Mouse (Mus musculus) adrenal gland, adult 2 months (tissue): ENCODE data around the gene Dennd1a. TPM values are rescaled to one million over a fixed set of nuclear protein-coding genes. Genes with fewer than 3 reads are reported as not detected.
A peak's percentile ranks its signal among the peaks of the same experiment; 100 is the strongest.

ENCODE experiments used
- DNase-seq: peaks from one replicate; pipeline ENCODE4 v3.0.0; 2021
- polyA plus RNA-seq: library from polyadenylated mRNA; depleted of rRNA; stranded (reverse); fragments of >200 nt; gene quantifications from 2 replicates; pipeline ENCODE4 v1.2.3, GENCODE M21; 2012
- total RNA-seq, 2 experiments: library from RNA; stranded (reverse); gene quantifications; 2 replicates each; pipeline ENCODE4 v1.2.3; 2021

Dennd1a gene
- total and polyA plus RNA-seq, 3 experiments: 23.6 to 29.8 (median 26.4) TPM

DNA sequence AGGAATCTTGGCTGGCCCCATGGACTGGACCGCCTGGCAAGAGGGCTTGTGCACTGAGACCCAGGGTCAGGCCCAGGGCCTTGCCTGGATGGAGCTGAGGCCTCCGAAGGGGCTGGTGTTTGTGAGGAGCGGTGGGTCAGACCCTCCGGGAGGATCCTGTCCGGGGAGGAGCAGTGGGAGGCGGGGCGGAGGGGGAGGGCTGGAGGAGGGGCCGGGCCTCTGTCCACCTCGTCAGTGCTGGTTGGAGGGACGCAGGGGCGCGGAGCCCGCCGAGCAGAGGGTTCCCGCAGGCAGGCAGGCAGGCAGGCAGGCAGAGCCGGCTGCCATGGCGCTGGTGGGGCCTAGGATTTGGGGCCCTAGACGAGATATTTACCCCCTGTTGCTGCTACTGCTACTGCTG lies 511.2 kb downstream of the Dennd1a start, which contains the start of gene Crb2:
TSS of gene Crb2 (plus strand) at position 234 of the 400 bp plus-strand sequence.
- no peak for DNase-seq

DNA sequence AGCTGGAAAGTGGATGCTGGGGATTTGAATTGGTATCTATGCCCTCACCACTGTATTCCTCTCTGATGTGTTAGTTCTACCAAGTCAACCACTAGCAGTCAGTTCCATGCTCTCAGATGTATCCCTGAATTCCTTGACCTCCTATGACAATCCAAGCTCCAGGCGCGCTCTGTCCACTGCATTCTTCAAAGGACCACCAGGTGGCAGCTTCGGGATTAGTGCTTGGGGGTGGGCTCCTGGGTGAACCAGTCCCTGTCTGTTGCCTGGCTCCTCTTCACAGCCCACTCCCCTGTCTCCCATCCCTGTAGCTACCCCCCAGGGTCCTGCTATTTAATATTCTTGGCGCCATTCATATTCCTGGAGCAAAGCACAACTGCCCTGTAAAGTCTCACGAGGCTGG lies 512.6 kb downstream of the Dennd1a start:
- no peak for DNase-seq

DNA sequence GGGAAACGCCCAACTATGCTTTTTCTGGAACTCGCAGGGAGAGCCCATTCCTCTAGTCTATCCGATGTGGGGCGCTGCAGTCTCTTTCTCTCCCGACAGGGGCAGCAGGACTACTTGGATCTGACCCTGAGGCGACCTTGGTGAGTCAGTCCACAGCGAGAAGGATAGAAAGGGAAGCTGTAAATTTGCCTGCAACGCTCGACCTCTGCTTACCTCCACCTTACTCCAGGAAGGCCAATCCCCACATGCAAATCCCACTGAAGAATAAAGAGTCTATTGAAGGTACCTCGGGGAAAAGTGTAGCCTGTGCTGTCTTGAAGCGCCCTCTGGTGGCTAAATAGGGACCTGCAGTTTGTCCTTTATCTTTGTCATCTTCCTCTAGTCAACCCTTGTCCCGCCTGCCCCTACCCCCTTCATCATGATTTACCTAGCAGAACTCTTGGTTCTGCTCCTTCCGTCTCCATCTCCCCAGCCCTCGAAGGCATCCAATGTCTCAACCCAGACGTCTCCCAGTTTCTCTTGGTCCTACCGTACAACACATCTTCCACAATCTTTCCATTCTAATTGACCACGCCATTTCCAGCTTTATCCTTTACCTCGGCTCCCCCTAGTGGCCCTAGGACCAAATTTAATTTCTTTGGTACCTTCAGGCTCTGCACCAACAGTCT lies 515.4 kb downstream of the Dennd1a start:
- DNase-seq: peak; percentile 86

DNA sequence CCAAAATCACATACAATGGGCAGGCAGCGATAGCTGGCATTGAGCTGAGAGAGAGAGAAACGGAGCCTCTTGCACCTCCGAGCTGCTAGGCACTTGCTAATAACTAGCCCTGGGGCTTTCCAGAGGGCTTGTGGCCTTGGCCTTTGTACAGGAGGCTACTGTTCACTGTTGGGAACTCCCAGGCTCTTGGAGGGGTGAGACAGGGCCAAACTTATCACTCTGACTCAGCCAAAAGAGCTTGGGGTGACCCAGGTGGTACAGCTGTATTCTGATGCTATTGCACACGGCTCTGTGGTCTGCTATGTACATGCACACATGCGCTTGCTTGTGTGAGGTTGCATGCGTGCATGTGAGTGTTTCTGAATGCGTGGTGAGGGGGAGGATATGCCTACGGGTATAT lies 517.4 kb downstream of the Dennd1a start:
- peak; percentile 57 for DNase-seq

DNA sequence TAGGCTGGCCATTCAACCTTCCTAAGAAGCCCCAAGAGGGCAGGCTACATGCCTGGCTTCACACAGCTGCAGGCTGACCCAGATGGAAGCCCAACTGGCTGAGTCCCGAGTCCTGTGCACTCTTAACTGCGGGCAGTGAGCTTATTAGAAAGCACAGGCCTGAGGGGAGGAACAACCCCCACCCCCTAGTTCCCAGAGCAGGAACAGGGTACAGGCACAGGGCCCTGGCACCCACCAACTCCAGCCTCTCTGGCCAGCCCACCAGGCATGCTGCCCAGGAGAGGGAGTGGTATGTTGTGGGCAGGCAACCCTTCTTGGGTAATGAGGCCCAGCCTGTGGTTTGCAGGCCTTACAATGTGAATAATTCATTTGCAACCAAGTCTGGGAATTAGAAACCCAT lies 518.3 kb downstream of the Dennd1a start:
- peak; percentile 62 for DNase-seq

DNA sequence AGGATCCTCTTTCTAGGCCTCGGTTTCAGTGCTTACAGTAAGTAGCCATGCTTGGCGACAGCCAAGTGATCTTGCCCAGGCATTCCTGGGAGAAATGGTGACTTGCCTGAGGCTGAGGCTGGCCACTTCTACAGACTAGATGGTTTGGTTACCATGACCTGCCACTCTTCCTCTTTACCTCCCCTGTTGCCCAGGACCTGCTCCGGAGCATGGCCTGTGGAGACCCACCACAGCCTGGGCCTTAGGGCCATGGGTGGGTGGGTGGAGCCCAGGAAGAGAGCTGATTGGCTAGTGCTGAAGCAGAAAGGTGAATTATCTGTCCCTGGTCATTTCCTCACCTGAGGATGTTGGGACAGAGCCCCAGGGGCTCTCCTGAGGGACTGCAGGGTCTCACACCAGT lies 519.5 kb downstream of the Dennd1a start:
- DNase-seq: no peak

DNA sequence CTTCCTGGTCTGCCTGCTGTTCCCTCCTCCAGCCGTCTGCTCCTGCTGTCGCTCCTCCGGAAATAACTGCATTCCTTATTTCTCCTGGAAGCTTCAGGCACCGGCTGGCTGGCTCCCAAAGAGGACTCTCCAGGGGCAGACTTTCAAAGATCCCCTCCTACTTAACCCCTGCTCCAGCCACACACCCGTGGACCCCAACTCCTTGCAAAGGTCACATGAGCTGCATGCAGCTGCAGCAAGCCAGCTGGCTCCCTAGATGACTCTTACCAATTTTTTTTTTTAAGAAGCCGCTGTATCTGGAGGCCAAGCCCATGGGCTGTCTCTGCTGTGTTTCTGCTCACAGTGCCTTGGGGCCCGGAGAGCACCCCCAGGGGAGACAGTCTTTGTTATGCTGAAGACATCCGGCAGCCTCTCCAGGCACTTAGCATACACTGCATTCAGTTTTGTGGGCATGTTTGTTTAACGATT lies 520.1 kb downstream of the Dennd1a start:
- DNase-seq: no peak

DNA sequence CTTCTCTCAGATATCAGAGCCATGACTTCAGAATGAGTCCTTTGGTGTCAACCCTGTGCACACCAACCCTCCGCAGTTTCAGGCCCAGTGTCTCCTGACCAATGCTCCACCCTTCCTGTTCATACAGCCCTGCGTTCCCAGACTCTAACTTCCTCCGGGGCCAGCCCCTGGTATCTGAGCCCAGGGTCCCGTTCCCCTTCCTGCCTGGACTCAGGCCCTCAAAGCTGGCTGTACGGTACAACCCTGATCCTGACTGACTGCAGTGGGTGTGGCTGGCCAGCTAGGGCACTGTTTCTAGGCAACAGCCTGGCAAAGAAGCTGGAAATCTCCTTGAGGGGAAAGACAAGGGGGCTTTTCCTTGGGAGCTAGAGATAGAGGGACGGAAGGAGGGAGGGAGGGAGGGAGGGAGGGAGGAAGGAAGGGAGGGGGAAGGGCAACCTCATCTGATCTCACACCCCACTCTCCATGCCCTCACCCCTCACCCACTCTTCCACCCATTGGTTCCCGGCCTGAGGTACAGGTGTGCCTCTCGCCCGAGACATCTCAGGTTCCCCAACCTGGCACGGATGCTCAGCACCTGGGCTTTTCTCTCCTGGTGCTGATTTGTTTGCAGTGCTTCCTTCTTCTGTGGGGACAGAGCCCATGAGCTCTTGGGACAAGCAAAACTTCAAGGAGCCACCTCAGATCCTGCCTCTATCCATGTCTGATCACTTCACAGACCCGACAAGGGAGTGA lies 521.0 kb downstream of the Dennd1a start:
- DNase-seq: no peak

DNA sequence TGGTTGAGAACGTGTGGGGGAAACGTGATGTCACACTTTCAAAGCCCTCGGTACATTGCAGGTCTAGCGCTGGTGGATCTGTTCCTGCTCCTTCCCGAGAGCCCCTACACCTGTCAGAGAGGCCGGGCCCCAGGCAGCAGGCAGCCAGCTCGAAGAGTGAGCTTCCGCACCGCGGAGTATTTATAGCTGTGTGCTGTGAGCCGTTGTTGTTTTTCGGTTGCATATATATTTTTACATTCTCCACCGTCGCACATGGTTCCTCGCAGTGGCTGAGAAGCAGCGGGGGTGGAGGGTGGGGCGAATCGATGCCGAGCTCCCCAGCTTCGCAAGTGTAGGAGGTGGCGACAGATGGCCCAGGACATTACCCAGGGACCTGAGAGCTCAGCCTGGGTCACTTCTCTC lies 522.1 kb downstream of the Dennd1a start:
- no peak for DNase-seq

DNA sequence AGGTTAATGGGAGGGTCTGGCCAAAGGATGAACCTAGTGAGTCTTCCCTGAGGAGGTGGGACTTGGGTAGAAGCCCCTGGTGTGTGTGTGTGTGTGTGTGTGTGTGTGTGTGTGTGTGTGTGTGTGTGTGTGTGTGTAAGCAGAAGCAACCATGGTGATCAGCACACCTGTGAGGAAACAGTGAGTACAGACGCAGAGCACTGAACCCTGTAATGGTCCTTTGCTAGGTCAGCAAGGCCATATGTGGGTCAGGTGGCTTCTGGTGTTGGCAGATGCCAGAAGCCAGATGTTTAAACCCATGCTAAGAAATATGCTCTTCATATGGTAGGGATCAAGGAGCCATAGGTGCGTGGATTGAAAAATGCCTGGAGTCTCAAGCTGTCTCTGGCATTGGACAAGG lies 522.7 kb downstream of the Dennd1a start:
- no peak for DNase-seq

DNA sequence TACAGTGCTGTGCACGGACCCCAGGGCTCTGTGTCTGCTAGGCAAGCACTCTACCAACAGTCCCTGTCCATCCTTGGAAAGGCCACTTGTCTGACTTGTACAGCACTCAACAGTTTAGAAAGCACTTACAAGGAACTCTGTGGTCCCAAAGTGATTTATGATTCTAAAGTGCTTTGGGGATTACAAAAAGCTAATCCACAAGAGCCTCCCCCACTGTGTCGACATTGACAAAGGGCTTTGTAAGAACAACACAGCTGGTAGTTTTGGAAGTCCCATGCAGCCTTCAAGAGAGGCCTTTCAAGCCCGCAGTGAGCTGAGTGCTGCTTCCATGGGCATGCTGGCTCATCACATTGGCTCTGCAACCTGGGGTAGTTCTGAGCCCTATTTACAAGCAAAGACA lies 523.6 kb downstream of the Dennd1a start:
- DNase-seq: no peak

DNA sequence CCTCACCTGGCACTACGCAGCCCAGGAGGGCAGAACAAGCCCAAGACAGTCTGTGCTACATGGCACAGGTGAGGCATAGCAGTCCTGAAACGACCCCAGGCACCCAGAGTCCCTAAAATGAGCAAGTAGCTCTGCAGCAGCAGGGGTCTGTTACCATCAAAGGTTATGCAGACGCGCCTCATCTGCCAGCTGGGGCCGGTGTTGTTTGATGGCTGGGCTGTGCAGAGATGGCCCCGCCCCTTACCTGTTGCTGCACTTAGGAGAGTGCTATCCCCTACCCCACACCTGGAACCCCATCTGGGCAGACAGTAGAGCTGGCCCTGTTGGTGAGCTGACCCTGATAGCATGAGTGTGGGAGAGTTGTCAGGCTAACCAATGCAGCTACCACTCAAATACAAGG lies 526.6 kb downstream of the Dennd1a start:
- DNase-seq: no peak

DNA sequence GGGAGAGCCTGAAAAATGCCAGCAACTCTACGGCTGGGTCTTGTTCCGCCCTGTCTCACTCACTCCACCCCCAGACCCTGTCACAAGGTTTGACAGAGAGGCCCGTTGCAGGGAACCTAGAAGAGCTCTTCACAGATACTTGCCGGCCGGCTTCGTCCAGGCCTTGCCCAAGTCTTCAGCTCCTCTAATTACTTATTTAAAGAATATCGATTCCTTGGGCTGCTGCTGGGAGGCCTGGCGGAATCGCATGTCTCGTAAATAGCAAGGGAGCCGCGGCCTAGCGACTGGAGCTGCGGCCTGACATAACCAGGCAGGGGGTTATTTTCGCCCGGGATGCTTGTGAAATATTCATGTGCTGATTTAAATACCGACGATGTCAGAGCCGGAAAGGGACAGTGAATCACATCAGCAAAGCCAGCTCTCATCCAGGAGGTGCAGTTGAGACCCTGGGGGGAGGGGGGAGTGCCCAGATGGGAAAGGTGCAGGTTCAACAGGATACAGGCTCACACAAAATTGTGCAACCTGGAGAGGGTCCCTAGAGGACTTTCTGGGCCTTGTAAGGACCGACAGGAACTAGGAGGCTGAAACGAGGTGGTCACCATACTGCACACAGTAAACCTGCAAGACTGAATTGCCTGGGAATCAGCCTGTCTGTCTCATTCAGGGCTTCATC lies 528.7 kb downstream of the Dennd1a start:
- no peak for DNase-seq

DNA sequence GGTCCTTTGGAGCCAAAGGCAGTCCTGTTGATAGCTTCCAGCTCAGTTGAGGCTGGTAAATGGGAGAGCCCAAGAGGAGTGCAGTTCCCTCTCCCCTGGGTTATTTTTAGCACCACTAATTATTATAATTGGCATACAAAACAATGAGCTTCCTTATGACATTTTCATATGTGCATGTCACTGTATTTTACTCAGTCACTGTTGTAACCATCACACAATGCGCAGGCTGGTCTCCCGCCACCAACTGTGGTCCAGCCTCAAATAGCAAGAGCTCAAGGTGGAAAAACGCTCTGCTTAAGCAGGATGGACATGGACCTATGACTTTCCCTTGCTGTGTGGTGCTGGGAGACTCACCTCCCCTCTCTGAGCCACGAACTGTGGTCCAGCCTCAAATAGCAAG lies 529.4 kb downstream of the Dennd1a start:
- no peak for DNase-seq

DNA sequence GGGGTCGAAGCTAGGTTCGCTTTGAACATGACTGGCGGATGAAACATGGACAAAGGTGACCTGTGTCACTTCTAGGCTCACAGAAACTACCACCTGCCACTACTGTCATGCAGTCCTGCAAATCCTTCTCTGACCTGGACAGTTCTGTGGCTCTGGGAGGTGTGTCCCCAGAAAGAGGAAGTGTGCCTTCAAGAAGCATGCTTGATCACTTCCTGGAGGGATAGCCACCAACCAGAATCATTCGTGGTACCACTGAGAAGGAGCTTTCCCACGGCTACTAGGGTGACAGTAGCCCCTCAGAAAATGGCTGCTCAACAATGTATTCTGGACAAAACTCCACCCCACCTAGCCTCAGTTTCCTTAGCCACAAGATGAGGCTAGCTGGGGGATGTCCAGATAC lies 530.2 kb downstream of the Dennd1a start:
- DNase-seq: no peak

DNA sequence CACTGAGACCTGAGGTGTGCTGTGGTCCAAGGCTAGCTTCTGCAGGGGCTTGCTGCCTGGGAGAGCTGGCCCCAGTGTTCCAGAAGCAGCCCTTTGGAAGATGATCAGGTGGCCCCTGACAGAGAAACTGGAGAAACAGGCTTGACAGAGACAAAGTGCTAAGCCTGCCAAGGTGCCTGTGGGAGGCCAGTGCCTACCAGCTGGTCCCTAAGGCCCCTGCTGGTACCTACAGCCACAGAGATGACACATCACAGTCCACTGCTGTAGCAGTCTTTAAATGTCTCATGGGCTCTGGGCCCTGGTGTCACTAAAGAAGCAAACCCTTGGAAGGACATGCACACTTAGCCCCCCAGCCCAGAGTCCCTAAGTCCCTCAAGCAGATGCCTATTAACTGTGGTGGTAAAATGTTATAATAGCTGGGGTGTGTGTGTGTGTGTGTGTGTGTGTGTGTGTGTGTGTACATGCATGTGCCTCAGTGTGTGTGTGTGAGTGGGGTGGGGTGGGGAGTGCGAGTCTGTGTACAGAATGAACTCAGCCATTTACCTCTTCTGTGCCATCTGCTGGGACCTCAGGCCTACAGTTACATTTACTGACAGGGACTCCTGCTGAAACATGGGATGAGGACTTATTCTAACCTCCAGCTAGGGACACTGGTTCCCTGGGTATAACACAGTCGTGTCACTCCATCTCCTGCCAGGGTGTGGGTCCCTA lies 530.8 kb downstream of the Dennd1a start:
- no peak for DNase-seq

DNA sequence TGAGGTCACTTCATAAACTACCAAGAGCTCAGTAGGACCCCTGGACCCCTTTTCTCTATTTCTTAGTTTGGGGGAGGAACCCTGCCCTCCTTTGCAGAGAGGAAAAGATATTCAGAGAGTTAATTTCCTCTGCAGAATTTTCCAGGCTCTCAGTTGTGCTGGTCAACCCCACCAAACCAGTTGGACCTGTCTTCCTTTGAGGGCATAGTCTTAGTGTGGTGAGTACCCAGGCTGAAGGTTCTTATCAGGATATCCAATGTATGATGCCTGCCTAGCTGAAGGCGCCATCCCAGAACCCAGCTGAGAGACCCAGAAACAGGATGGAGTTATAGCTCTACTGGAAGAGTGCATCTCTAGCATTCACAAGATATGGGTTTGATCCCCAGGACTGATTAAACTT lies 536.1 kb downstream of the Dennd1a start:
- DNase-seq: no peak

DNA sequence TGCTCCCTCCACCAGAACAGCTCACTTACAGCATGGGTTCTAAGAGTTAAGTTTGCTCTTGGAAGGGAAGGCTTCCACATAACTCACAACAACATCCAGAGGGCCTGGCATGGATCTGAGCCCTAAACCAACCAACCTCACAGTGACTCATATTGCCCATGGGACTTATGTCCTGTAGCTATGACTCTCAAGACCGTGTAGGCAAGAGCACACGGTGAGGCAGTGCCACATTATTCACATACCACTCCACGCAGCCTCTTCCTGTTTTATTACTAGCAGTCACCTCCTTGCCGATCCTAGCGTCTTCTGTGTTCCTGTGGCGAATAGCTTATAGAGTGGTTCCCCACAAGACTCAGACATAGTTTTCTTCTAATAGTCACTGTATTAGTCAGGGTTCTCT lies 537.9 kb downstream of the Dennd1a start:
- DNase-seq: no peak
